Mouse (Mus musculus) kidney, adult 8-10 months (tissue): ENCODE data around the gene Six1.
"Not testable (repeated sequence)": the region's sequence is repeated elsewhere in the genome, so short reads cannot be mapped to it uniquely, and the experiment has no call there.

ENCODE experiments used
- DNase-seq, 2 experiments: peaks; one replicate each; pipeline ENCODE4 v3.0.0; 2022

The Six1 gene

GRCm38 (mm10) chr12:73053668-73054241 is at the start of gene Six1:
TSS of gene Six1 (minus strand) at chr12:73053887.
- DNase-seq, result peak; percentile 75 to 76

GRCm38 (mm10) chr12:73098593-73098992 is 44.9 kb upstream of the Six1 start:
- DNase-seq, result peak in 1 of 2 experiments; percentile 28

GRCm38 (mm10) chr12:73096177-73096576 is 42.5 kb upstream of the Six1 start:
- DNase-seq, result not testable (repeated sequence)

GRCm38 (mm10) chr12:73094605-73095004 is 40.9 kb upstream of the Six1 start:
- DNase-seq, result no peak

DNA sequence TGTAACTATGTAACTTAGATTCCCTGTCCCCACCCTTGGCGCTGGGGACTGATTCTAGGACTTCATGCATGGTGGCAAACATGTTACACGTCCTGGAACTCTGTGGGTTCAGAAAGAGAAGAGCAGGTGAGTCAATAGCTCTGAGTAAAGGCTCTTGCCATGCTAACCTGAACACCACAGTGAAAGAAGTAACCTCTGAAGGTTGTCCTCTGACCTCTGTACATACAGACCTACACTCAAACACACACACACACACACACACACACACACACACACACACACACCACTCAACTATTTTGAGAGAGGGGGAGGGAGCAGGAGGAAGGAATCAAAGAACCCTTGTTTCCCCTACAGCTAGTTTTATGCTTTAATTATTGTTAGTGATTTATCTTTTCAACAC is 40.5 kb upstream of the Six1 start:
- no peak for DNase-seq

- peak; percentile 35 to 57 for DNase-seq
Measured at GRCm38 (mm10) chr12:73090672-73091335, 37.1 kb upstream of the Six1 start.

DNA sequence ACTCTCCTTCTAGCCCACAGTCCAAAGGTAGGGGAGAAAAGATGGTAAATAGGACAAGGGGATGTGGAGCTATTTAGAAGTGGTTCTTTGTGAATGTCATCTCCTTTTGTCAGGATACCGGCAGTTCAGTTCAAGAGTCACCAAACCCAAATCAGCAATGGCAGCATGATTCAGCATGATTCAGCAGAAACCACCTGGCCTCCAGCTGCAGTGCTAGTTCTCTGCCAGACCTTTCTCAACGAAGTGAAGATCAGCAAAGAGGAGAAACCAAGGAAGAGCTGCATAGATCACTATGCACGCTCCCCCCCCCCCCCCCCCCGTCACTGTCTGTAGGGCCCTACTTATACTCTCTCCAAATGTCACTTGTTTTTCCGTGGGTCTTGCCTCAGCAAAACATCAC is 35.2 kb upstream of the Six1 start:
- DNase-seq, result no peak

DNA sequence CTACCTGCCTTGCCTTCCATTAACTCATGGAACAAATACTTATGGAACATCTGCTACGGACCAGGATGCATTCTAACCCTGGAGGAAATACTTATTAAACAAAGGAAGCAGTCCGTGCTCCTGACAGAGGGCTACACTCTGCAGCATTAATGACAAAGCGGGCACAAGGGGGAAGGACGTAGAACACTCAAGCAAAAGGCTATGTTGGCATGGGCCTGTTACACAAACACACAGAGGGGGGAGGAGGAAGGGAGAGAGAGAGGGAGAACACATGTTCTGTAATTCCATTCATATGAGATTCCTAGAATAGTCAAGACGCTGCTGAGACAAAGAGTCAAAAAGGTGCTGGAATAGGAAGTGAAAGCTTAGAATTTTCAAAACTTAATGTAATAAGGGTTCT is 34.8 kb upstream of the Six1 start:
- no peak for DNase-seq

GRCm38 (mm10) chr12:73087086-73087485 is 33.4 kb upstream of the Six1 start:
- DNase-seq, result no peak

DNA sequence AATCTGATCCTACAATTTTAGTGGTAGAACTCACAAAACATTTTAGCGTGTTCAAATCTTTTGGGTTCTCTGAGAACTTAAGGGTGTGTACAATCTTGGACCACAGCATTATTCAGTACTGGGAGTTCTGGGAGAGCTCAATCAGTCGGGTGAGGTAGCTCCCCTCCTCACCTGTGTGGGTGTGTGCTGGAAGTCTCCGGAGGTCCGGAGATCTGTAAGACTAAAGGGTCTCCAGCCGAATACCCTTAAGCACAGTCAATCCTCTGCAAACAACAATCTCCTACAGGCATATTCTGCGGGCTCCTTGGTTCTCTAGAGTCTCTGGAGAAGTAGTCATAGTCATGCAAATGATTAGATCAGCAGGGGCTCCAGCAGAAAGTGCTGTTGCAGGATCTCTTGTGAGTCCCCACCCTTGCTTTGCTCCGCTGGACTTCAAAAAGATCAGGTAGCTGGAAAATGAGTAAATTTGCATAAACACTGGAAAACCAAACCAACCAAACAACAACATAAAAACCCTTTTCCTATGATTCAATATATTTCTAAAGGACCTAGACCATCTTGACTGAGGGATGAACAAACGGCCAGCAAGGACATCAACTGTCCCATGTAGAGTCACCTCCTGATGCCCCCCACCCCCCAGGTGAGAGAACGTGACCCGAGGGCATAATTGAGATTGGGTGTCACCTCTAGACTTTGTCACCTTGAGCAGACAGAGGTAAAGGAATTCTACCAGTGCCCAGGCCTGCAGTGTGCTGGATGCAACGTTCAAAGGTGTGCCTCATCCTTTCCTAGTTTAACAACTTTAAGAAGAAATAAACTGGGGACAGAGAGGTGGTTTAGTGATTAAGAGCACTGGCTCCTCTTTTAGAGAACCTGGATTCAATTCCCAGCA is 32.3 kb upstream of the Six1 start:
- no peak for DNase-seq

DNA sequence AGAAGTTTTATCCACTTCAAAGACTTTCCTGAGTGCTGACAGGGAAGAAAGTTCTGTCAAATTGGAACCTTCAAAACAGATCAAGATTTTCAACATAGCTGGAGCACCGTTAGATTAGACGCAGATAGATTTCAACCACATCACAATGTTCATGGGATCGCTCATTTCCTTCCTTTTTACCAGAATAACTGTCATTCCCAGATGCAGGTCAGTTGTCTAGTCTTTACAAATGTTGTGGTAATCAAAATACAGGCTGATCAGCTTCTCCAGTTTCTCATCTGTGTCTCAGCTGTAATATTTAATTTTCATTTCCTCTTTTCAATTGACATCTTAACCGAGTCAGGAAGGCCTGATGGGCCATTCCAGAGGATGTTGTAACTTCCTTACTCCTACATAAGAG is 30.1 kb upstream of the Six1 start:
- DNase-seq, result no peak

DNA sequence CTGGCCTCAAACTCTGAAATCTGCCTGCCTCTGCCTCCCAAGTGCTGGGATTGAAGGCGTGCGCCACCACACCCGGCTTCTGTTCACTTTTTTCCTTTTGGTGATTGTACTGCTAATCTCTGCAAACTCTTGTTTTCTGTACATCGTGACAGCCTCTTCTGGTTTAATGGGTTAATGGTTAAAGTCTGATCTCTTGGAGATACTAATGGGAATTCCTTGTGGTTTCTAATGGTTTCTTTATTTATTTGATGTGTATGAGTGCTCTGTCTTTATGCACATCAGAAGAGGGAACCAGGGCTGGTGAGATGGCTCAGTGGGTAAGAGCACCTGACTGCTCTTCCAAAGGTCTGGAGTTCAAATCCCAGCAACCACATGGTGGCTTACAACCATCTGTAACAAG is 28.1 kb upstream of the Six1 start:
- not testable (repeated sequence) for DNase-seq

DNA sequence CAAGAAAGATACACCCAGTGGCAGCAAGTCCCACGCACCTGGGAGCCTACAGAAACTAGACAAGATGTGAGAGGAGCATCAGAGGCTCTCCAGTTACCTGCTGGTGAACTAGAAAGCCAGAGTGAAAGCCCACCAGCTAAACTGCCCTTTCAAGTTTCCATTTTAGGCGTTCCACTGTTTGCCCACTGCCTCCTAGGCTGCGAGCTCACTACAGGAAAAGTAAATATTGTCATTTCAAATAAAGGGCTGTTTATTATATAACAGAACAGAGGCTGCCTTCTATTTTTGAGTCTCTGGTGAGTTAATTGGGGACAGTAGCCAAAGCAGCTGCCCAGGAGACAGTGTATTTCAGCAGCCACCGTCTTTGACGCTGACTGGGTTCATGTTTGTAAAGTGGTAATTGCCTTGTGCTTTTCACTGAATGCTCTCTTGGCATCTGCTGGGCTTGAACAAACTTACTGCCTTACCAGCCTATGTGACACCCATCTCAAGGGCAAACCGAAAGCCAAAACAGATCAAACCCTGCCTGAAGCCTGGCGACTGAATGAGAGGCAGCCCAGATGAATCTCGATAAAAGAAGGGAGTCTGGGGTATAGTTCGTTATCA is 7.2 kb upstream of the Six1 start:
- no peak for DNase-seq

DNA sequence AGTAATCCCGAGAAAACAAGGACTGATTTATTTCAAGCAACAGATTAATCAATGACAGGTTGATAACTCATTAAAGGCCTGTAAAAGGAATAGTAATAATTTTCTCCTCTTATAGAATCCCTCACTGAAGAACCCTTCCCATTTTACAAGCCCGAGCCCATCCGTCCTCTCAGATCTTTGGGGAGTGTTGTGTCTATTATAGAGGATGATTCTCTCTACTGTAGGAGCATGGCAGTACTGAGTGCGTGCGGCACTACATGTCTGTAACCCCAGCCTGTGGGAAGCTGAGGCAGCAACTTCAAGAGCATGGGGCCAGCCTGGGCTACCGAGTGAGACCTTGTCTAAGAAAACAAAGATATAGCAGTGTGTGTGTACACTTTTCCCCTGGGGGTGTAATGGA is 3.8 kb upstream of the Six1 start:
- no peak for DNase-seq

DNA sequence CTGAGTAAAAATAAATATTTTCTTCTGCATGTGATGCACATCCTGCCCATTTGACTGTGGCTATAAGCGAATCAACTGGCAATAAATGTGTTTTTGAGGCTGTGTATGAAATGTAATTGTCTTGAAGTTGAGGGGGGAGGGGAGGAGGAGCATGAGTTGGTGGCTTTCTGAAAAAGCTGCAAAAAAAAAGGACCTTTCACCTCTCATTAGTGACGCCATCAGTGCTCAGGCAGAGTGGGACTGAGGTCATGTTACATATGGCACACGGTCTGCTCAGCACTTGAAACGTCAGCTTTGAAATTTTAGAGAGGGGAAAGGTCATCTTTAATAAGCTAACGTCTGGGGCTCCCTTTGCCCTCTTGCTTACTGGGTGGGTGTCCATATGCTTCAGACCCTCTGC is 1.8 kb upstream of the Six1 start:
- no peak for DNase-seq

DNA sequence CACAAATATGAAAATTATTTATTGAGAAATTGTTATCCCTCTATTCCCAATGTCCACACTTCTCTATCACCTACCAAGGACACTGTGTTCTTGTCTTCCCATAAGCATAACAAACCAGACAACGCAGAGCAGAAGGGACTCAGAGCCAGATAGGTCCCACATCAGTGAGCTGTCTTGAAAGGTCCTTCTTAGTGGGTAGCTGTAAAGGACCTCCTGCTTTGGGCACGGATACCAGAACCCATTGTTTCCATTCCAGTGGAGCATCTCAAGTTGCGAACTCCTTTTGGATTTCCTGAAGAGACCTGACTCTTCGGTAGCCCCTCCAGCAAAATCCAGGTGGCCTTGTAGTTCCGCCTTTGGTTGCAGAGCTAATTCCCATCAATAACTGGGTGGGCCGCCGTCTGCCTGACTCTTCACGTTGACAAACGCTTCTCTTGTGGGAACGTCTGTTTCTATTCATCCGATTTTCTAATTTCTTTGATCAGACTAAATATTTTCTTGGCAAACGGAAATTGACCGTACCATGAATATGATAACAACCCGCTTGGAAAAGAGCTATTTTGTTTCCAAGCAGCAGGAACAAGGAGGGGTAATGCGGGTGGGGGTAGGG is 994 bp upstream of the Six1 start:
- DNase-seq, result no peak

DNA sequence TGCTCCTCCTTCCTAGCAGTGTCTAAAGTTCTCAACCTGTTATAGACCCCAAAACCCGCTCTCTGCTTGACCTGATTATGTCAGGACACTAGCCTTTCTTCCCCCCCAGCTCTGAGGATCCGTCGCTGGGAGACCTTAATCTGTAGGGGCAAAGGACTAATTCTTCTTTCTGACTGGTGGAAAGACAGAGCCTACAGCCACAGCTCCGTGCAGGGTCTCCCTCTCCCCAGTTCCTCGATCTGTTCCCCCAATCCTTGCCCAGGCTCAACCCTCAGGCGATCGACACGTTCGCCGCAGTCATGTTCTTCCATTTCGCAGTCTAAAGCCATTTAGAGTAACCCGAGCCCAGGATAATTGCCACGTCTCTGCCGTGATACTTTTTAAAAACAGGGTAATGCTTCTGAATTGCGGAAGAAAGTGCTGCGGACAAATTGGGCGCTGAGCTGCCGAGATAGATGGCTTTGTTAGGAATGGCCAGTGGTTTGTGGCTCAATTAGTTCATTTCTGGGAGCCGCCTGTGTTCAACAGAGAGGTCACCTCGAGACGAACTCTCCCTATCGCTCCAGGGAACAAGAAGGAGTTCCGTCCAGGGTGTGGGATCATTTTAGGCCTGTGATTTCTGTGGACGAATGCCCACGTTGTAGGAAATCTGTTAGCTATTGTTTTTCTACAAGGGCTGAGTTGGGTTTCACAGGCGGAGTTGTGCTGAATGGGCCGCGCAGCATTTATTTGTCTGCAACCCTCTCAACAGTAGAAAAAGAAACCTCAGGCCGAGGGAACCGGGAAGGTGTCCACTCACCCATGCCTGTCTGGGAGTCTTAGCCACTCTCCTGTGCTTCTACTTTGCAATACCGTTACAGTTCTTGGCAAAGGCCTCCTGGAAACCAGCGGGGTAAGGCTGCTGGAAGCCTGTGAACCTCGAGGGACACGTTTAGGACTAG is 766 bp downstream of the Six1 start:
- DNase-seq, result no peak

GRCm38 (mm10) chr12:73052036-73052650 is 1.5 kb downstream of the Six1 start:
- no peak for DNase-seq

DNA sequence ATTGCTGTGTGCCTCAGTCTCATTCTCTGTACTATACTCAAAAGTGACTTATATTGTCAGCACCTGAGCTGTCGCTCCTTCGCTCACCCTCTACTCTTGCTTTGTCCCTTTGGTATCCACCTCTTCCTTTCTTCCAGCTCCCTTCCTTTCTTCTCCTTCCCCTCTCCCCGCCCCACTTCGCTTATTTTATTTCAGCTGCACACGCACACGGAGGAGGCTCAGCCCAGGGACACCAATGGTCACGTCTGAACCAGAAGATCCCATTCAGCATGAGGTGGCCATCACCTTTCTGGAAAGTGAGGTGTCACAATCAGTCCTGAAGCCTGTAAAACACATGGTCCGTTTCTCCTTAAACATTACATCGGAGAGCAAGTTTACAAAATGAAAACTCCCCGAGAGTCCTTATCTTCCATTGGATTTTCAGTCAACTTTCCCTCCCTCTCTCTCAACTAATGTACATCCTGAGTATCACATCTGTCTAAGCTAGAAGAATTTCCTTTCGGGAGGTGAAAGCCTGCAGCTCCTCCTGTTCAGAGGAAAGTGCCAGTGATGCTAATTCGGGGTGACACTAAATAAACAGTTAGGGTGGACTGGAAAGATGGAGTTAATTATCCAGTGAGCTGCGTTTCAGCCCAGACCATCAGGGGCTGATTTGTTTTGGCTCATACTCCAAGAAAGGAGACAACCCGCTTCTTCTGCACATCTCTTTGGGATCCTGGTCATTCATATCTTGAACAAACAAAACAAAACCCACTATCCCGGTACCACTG is 2.7 kb downstream of the Six1 start:
- no peak for DNase-seq

GRCm38 (mm10) chr12:73050305-73050704 is 3.4 kb downstream of the Six1 start:
- no peak for DNase-seq
